Mouse (Mus musculus) lung, postnatal 25 days (tissue): ENCODE measurements around the gene Xpo5.

Experiments
- DNase-seq: peaks from one replicate; pipeline ENCODE4 v3.0.0; 2022; ENCODE audit warnings: low spot score

Xpo5 gene

GRCm38 (mm10) chr17:46285407-46285806, 82.8 kb downstream of the Xpo5 start:
- DNase-seq, result no peak

- peak; percentile 23 for DNase-seq
These were observed 85.1 kb downstream of the Xpo5 start for GRCm38 (mm10) chr17:46287678-46288095.
